Mouse (Mus musculus) adrenal gland, adult 8-10 months (tissue): Measurements from ENCODE around the gene Tmem63b. TPM values are rescaled to one million over a fixed set of nuclear protein-coding genes. Genes with fewer than 3 reads are reported as not detected.

Source experiments
- DNase-seq: peaks from one replicate; pipeline ENCODE4 v3.0.0; 2022
- total RNA-seq, 4 experiments: library from RNA; stranded (reverse); gene quantifications; 2 replicates each; pipeline ENCODE4 v1.2.4; 2022

Tmem63b gene
- total RNA-seq, 4 experiments from 2014 or later = 38.2 to 75.2 (median 53.9) TPM

GRCm38 (mm10) chr17:45703187-45703586 lies 16.5 kb upstream of the Tmem63b start:
- DNase-seq = no peak

GRCm38 (mm10) chr17:45702254-45702653 lies 15.5 kb upstream of the Tmem63b start:
- DNase-seq = no peak

- DNase-seq = no peak
Observed at GRCm38 (mm10) chr17:45701236-45701591, 14.5 kb upstream of the Tmem63b start.

- no peak for DNase-seq
Observed at GRCm38 (mm10) chr17:45700496-45701235, 14.0 kb upstream of the Tmem63b start.

GRCm38 (mm10) chr17:45699039-45699740 lies 12.5 kb upstream of the Tmem63b start:
- no peak for DNase-seq

GRCm38 (mm10) chr17:45698368-45698767 lies 11.7 kb upstream of the Tmem63b start:
- no peak for DNase-seq

- DNase-seq = no peak
Observed at GRCm38 (mm10) chr17:45696981-45697380, 10.3 kb upstream of the Tmem63b start.

GRCm38 (mm10) chr17:45695227-45696120 lies 8.8 kb upstream of the Tmem63b start:
- DNase-seq = no peak

- no peak for DNase-seq
Observed at GRCm38 (mm10) chr17:45693812-45694565, 7.3 kb upstream of the Tmem63b start.

GRCm38 (mm10) chr17:45692159-45692558 lies 5.5 kb upstream of the Tmem63b start:
- no peak for DNase-seq

- no peak for DNase-seq
Observed at GRCm38 (mm10) chr17:45690044-45690443, 3.3 kb upstream of the Tmem63b start.

- DNase-seq = no peak
Observed at GRCm38 (mm10) chr17:45689120-45689519, 2.4 kb upstream of the Tmem63b start.

- DNase-seq = peak; percentile 84
Observed at GRCm38 (mm10) chr17:45686093-45686619, 549 bp downstream of the Tmem63b start, which contains the start of gene Mrpl14. TSS of gene Mrpl14 (plus strand) at chr17:45686322.

GRCm38 (mm10) chr17:45685171-45686092 lies 1.3 kb downstream of the Tmem63b start:
- no peak for DNase-seq

- no peak for DNase-seq
Observed at GRCm38 (mm10) chr17:45684667-45685131, 2.0 kb downstream of the Tmem63b start.

- no peak for DNase-seq
Observed at GRCm38 (mm10) chr17:45682843-45683242, 3.9 kb downstream of the Tmem63b start.

GRCm38 (mm10) chr17:45681588-45681987 lies 5.1 kb downstream of the Tmem63b start:
- no peak for DNase-seq

GRCm38 (mm10) chr17:45680391-45680980 lies 6.2 kb downstream of the Tmem63b start:
- no peak for DNase-seq

GRCm38 (mm10) chr17:45678106-45678505 lies 8.6 kb downstream of the Tmem63b start:
- DNase-seq = no peak

GRCm38 (mm10) chr17:45672598-45672997 lies 14.1 kb downstream of the Tmem63b start:
- no peak for DNase-seq
